Mouse (Mus musculus): ENCODE data around the gene Hist1h2ai.

- TF ChIP-seq CTCF (IDR thresholded peaks at IDR 0.05; ENCODE audit: low read depth) (peak; percentile 22; the same call in 1 of the 2 replicates), EP300 (optimal IDR thresholded peaks at IDR 0.05) (no peak)
These were observed 17.2 kb downstream of the Hist1h2ai start for GRCm38 (mm10) chr13:21733466-21733865.
